Mouse (Mus musculus) heart, postnatal 25 days (tissue): ENCODE measurements at regions not wholly inside any gene's neighbourhood (a gene's known extent, or its start where the extent isn't known, plus 50 kb on each side); places are given as distances from the start of the nearest gene placed in this dataset.

ENCODE experiments used
- DNase-seq: peaks from one replicate; pipeline ENCODE4 v3.0.0; 2022; ENCODE audit warnings: low spot score
- intact Hi-C: fragments of 180-260 bp; cut with DNase I; formaldehyde crosslinking; loops from one replicate; pipeline ENCODE4 v1.15.1; 2025

DNA sequence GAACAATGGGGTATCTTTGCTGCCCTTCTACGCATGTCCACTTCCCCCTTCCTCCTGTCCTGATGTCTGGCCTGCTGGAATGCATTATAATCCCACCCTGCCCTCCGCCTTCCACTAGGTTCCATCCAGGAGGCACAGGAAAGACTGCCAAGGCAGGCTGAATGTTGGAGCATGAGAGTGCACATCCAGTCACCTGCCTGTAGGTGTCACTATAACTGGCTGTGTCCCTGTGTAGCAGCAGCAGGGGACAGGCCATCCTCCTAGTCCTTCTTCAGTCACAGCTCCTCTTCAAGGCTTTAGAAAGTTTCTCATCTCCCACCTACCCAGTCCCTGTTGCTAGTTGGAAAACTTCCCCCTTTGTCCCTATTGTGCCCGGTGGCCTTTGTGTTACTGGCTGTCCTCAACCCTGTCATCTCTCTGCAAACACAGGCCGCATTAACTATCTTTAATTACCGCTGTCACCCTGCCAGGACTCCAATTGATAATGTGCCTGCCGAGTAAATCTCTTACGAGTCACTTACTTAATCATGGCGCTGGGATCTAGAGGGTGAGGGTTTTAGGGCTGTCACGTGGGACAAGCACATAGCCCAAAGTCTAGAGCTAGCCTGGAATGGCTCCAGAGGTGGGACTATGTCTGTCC lies 355.2 kb upstream of the Fam19a5 start:
- intact Hi-C loops, result no loop called here
- DNase-seq, result no peak

- no peak for DNase-seq
- intact Hi-C loops, result no loop called here
These were observed 352.2 kb upstream of the Fam19a5 start for GRCm38 (mm10) chr15:87191901-87192300.

- intact Hi-C loops, result no loop called here
- no peak for DNase-seq
These were observed 347.7 kb upstream of the Fam19a5 start for GRCm38 (mm10) chr15:87196306-87196893.

- no peak for DNase-seq
- intact Hi-C loops, result no loop called here
These were observed 344.5 kb upstream of the Fam19a5 start for GRCm38 (mm10) chr15:87199641-87200040.

DNA sequence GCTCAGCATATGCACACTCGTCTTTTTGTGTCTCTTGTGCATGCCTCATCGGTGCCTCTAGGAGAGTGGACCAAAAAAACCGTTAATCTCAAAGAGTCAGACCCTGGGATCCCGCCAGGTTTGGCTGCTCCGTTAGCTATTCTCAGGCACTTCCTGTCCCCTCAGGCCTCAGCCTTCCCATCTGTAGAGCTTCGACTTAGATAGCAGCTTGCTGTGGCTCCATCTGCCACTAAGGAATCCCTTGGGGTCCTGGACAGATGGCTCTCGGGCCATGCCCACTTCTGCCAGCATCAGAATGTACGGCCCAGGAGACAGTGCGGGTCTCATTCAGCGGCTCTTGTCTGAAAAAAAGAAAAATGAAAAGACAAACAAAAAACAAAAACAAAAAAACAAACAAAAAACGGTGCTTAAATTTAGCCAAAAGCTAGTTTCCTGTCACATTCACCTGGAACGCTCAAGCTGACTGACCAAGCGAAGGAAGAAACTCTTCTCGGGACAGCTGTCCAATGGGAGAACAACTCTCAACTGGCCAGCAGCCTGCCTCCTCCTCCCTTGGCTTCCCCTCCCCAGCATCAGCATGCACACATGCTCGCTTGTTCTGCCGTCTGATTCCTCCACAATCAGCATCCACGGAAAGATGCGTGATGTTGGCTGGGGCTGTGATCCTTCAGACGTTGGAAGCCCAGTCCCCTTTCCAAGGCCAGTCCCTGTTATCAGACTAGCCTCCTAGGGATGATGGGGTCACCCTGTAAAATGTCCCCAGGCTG lies 343.6 kb upstream of the Fam19a5 start:
- intact Hi-C loops, result no loop called here
- no peak for DNase-seq

GRCm38 (mm10) chr15:87201055-87201454 lies 343.0 kb upstream of the Fam19a5 start:
- DNase-seq, result no peak
- intact Hi-C loops, result no loop called here

DNA sequence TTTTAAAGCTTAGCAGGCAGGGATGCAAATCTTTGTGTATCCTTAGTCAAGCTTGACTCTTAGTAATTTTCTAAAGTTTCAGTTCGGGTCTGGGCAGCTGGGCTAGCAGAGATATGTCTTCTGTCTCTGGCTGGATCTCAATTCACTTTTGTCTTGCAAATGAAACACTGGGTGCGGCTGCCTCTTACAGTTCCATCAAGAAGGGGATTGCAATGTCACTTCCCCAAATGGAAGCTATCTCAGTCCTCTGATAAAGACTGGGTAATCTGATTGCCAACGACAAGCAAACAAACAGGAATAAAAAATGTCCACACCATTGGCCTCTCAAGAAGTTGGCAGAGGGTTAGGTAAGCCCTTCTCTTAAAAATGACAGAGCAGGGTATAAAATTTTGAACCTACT lies 314.1 kb upstream of the Fam19a5 start:
- intact Hi-C loops, result no loop called here
- no peak for DNase-seq

DNA sequence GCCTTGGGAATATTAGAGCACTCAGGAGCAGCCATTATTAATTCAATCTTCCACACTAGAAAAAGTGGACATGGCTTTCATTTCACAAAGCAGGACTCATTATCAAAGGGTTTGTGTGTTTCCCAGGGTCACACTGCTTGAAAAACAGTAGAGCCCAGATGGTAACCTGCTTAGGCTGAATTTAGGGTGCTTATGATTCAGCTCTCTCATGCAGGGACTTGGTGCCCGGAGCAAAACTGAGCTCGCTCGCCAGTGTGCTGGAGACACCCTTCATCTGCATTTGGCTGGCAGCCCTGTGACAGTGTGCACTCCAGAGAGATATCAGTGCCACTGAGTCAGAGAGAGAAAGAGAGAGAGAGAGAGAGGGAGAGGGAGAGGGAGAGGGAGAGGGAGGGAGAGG lies 308.0 kb upstream of the Fam19a5 start:
- DNase-seq, result no peak
- intact Hi-C loops, result no loop called here

- intact Hi-C loops, result no loop called here
These were observed 305.0 kb upstream of the Fam19a5 start for GRCm38 (mm10) chr15:87239057-87239456.

DNA sequence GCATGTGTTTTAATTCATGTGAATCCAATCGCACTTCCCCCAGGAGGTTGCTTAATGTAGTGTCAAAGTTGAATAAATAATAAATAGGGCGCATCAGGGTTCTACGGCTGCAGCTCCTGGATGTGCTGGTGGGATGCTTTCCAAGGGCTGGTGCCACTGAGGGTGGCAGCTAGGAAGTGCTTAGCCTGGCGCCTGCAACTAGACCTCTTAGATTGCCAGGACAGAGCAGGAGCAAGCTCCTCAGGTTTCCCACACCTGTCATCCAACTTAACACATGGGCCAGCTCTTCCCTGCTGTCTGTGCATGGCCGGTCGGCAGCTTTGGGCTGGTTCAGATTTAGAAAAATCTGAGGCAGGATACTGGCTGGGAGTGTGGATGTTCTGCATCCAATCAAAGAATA lies 282.6 kb upstream of the Fam19a5 start:
- intact Hi-C loops, result no loop called here
- DNase-seq, result no peak

More at GRCm38 (mm10) chr15:87239057-87239456, 305.0 kb upstream of the Fam19a5 start:
- no peak for DNase-seq

DNA sequence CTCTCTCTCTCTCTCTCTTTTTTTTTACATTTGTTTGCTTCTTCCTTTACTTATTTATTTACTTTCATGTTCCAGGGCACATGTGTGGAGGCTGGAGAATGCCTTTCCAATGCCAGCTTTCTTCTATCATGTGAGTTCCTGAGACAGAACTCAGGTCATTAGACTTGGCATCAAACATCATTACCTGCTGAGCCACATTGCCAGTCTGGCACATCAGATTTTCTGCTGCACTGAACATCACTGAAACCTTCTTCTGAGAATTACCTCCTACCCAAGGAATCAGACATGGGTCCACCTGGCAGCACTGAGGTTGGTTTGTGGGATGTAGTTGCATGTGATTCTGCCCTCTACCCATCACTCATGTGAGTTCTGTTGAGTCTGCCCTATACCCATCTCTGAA lies 279.2 kb upstream of the Fam19a5 start:
- DNase-seq, result no peak
- intact Hi-C loops, result no loop called here

GRCm38 (mm10) chr15:87290987-87291529 lies 253.0 kb upstream of the Fam19a5 start:
- no peak for DNase-seq
- intact Hi-C loops, result no loop called here

GRCm38 (mm10) chr15:87319896-87320295 lies 224.2 kb upstream of the Fam19a5 start:
- intact Hi-C loops, result no loop called here
- no peak for DNase-seq

DNA sequence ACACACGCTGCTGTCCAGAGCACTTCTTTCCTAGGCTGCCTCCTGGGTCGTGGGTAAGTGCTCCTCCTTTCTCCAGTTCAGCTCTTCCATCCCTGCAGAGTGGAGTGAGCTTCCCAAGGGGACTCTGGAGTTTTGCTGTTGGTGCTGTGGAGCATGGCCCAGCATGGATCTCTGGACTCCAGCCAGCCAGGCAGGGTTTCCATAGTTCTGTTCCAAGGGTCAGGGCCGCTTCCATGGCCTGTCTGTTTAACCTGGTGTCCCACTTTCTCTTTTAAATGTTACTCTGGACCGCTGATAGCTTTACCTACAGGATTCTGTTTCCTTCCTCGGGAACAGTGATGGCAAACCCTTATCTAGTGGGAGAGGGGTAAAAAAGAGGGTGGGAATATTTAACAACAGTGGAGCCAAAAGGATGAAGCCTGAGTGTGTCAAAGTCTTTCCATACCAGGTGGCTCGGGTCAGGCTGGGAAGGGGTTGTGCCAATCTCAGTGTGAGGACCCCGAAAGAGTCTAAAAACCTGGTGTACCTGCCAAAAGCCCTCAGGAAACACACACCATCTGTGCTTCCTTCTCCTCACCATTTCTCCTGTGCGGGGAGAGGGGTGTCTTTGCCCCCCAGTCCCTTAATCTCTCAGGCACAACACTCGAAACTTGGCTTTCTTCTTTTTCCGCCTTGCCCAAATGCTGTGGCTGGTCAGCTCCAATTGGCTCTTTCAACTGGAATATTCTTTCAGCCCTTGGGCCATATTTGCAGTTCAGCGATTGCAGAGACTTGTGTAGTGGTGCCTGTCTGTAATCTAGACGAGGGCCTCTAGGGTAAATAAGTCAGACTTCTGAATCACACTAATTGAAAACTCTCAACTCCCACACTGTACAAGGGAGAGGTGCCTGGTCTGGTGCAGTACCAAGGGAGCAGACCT lies 222.8 kb upstream of the Fam19a5 start:
- DNase-seq, result no peak
- intact Hi-C loops, result no loop called here

GRCm38 (mm10) chr15:87325389-87325788 lies 218.7 kb upstream of the Fam19a5 start:
- intact Hi-C loops, result no loop called here
- no peak for DNase-seq

- no peak for DNase-seq
- intact Hi-C loops, result no loop called here
These were observed 217.8 kb upstream of the Fam19a5 start for GRCm38 (mm10) chr15:87326281-87326680.

DNA sequence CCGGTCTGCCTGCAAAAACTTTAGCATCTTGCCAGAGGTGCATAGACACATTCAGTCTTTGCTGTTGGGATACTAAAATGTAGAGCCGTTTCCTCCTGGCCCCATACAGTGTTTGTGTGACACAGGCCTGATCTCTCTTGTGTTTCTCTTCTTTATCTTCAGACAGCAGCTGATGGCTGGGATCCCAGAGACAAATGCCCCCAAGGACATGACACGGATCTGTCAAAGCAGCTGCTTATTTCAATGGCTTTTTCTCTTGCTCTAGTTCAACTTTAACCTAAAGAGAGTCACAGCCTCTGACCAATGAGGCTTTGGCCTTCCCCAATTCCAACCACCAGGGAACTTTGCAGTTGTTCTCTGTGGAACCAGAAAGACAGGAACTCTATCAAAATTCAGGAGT lies 211.7 kb upstream of the Fam19a5 start:
- no peak for DNase-seq
- intact Hi-C loops, result no loop called here

DNA sequence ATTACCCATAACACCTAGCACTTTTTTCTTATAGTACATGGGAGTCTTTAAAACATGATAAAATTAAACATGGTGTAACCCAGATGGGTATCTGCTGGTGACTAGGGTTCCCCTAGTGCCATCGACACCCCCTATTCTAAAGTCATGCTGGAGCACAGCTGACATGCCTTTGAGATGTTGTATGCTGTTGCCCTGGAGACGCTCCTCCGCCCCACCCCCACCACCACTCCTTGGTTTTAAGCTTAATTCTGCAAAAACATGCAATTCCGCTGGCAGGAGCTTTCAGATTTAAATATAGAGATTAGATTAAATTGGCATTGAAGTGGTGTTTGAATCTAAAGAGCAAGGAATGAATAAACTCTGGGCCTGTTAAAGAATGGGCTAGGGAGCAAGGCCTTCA lies 210.6 kb upstream of the Fam19a5 start:
- intact Hi-C loops, result no loop called here
- DNase-seq, result no peak

DNA sequence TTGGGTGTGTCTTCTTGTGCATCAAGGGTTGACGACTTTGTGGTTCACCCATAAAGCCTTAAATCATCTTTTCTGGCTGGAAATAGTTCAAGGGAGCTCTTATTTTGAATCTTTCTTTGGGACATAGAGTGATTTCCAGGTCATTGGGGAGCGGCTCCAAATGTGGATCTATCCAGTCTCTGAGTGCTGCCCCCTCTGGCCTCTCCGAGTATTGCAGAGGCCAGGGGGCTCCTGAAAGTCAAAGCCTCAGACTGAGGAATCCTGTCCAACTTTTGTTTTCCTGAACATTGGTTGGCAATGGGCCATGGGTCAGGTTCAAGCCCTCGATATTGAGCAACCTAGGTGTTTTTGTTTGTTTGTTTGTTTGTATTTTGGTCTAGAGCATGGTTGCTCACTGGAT lies 209.7 kb upstream of the Fam19a5 start:
- no peak for DNase-seq
- intact Hi-C loops, result no loop called here

DNA sequence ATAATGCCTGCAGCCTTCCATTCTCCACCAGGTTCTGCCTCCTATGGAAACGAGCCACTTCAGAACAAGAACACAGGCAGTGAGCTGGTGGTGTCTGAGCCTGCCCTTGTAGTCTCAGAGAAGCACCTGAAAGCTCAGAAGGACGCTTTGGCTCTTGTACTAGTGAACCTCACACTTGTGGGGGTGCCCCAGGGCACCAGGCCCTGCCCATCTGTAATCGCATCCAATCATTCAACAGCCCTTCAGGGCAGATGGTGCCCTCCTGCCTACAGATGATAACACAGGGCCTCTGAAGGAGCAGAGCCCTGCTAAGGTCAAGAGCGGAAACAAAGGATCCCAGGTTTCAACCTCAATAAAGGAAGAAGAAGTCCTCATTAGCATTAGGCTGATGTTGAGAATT lies 208.8 kb upstream of the Fam19a5 start:
- no peak for DNase-seq

More for the DNA sequence above, 208.8 kb upstream of the Fam19a5 start:
- intact Hi-C loops, result no loop called here
